Mouse (Mus musculus) layer of hippocampus, postnatal 25 days (tissue): ENCODE data around the gene Khsrp. TPM values are rescaled to one million over a fixed set of nuclear protein-coding genes. Genes with fewer than 3 reads are reported as not detected.
"Not testable (repeated sequence)": the region's sequence is repeated elsewhere in the genome, so short reads cannot be mapped to it uniquely, and the experiment has no call there.

Experiments used
- DNase-seq, 2 experiments: peaks; one replicate each; pipeline ENCODE4 v3.0.0; 2022; ENCODE audit warnings: mixed read lengths in 2 of 2, low spot score in 1 of 2; ENCODE audit errors: extremely low spot score in 1 of 2
- total RNA-seq, 2 experiments: library from RNA; stranded (reverse); gene quantifications; 2 replicates each; pipeline ENCODE4 v1.2.3; 2021

Khsrp gene
- total RNA-seq = 100 to 1,000 TPM; 113 to 117 TPM

- peak; percentile 40 to 45 for DNase-seq
Measured at GRCm38 (mm10) chr17:57030931-57031660, at the start of gene Khsrp. Khsrp (minus strand) TSS chr17:57031522.

DNA sequence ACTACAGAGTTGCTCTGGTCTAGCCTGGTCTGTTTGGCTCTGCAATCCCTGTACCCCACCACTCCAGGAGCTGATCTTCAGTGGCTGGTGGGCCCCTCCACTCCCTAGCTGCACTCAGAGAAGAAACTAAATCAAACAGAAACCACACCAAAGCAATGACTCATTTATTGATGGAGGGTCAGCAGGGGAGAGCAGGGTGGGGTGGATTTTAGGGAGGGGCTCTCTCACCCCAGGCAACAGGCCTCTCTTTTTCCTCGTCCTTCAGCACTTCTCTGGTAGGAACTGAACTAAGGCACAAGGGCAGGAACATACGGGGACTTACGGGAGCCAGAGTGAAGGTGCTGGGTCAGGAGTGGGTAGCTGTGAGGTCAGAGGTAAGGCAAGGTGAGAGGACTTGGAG is 48.6 kb upstream of the Khsrp start:
- no peak for DNase-seq

DNA sequence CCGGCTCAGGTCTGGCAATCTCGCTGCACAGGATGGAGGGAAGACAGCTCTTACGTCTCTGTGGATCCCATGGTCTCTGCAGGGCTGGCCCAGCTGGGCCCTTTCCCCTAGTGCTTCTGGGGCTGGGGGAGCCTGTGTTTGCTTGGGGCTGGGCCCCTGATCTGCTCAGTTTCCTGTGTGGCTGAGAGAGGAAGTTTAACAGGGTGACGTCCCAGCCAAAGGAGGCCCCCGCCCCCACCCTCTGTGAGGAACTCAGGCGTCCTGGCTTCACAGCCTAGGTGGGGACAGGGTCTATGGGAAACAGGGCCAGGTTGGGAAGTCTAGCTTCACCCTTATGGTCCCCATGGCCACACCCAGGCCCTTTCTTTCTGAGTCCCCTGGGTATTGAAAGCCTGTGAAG is 47.0 kb upstream of the Khsrp start, which contains the start of gene Dennd1c:
TSS of gene Dennd1c (minus strand) at position 179 of the 400 bp plus-strand sequence.
- DNase-seq = no peak

DNA sequence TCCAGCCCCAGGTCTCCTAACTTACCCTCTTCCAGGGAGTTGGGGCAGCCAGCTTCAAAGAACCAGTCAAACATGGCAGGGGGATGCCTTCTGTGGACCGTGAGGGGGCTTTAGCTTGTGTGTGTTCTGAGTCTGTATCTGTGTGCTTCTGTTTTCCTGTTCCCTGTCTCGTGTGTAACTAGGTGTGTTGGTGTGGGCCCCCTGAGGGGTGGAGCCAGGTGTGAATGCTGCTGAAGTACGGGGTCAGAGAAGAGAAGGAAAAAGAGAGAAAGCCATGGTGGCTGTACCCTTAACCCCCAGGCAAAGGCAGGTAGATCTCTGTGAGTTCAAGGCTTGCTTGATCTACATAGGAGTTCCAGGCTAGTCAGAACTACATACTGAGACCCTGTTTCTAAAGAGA is 45.6 kb upstream of the Khsrp start:
- no peak for DNase-seq

DNA sequence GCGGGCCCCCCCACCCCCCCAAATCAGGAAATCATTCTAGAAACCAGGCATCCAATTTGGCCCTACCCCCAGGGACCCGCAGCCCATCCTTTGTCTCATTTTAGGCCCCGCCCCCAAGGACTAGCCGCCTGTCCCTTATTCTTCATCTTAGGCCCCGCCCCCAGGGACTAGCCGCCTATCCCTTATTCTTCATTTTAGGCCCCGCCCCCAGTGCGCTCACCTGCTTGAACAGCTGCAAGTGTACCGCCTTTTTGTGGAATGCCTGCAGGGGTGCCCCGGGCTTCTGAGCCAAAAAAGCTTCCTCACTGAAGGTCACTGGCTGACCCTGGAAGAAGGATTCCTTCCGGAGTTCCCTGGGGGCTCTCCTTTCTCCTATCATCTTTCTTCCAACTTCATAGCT is 39.4 kb upstream of the Khsrp start:
- no peak for DNase-seq

DNA sequence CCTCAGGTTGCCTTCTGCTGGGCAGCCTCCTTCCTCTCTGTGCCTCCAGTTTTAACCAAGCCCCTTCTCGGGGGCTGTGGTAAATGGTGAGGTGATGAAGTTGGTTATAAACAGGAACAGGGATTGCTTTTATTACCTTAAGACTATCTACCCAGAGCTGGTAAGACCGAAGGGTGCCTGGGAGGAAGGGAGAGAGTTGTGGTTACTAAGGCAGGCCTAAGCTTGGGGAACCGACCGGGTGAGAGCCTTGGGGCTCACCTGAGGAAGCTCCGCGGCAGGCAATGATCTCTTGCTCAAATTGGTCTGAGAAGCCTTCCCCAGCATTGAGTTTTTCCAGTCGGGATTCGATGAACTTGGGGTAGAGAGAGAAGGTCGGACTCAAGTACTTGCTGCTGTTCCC is 39.0 kb upstream of the Khsrp start:
- DNase-seq = no peak

GRCm38 (mm10) chr17:57066908-57067307 is 35.6 kb upstream of the Khsrp start:
- no peak for DNase-seq

DNA sequence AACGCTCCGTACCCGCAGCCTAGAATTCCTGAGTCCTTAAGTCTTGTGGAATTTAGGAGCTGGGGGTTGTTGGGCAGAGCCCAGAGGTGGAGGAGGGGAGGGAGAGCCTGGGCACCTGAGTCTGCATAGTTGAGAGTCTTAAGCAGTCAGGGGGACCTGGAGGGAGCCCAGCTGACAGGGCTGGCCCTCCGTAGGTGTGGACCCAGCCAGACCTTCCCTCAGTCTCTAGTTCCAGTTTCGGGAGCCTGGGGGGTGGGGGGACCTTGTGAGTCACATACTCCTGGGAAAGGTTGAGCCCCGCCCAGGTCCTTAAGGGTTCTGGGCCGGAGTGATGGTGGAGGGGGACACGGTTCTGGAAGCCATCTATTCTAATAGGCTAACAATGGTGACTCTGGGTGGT is 31.7 kb upstream of the Khsrp start:
- no peak for DNase-seq

DNA sequence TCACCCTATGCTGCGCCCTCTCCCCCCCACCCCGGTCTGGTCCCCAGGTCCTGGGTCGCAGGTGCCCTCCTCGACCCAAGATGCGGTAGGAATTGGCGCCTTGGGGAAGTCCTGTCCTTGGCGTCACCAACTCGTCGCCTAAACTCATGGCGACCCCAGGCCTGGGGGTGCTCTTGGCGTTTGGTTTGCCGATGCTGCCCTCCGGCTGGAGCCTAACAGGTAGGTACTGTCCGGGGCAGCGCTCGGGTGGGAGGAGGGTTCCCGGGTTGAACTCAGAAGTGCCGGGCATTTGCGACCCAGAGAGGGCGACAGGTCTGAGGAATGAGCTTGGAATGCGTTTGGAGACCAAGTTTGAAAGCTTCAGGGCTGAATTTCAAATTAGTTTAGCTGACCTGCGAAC is 31.2 kb upstream of the Khsrp start:
- DNase-seq = no peak

DNA sequence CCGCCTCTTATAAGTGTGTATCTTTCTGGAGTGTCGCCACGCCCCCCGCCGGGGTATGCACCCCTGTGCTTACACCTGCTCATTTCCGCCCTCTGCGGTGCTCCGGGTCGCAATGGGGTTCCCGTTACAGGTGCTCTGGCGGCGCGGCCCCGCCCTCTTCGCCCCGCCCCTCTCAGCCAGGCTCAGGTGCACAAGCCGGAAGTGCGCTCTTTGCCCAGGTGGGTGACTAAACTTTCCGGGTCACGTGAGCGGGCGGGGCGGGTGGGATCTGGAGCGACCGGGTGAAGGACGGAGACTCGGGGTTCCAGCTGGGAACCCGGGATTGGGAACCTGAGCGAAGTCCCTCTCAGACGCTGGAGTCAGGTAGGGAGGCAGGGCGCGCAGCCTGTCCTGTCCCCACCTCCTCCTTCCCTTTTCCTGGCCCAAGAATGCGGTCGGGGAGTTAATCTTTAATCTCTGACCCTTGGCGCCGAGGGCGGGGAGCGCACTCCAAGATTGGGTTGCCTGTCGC is 30.7 kb upstream of the Khsrp start:
- no peak for DNase-seq

- DNase-seq = no peak
Measured at GRCm38 (mm10) chr17:57061069-57061468, 29.7 kb upstream of the Khsrp start.

DNA sequence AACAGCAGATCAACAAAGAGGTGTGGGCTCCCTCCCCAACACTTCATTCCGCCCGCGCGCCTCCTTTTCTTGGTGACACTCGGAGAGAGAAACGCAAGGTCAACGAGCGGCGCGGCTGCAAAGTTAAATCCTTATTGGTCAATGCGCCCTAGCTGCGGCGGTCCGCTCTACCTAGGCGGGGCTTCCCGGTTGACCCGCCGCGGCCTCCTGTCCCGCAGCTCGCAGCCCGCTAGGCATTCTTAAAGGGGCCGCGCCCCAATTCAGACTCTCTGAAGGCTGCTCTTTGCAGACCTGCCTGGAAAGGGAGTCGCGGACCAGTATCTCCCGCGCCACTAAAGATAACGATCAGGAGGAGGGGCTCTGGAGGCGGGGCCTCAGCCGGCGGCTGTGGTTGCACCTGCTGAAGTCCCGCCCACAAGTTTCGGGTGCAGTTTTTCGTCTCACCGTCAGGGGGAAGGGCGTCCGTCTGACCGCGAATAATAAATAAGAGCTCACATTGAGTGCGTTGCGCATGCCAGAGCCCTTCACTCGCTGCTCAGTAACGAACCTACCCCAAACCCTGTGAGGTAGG is 29.0 kb upstream of the Khsrp start:
- peak; percentile 87 to 93 for DNase-seq

DNA sequence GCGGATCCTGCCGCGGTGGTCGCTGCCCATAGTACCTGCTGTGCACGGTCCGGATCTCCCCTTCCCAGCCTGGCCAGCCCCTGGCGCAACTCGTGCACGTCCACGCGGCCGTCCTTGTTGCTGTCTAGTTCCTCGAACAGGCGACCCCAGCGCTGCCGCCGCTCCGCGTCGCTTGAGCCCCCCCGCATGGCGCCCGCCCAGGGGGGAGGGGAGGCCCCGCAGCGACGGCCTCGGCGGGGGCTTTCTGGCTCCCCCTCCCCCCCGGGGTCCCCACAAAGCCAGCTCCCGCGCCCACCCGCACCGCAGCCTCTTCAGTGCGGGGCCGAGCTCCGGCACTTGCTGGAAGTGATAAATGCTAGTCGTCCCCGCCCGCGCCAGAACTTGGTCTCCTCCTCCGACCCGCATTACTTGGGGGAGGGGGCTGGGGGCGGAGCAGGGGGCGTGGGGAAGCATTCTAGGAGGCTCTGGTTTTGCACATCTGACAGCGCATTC is 28.2 kb upstream of the Khsrp start, which contains the start of gene Slc25a23:
TSS of gene Slc25a23 (minus strand) at position 378 of the 492 bp plus-strand sequence.
- peak; percentile 68 to 76 for DNase-seq

- peak in 1 of 2 experiments; percentile 36 for DNase-seq
Measured at GRCm38 (mm10) chr17:57058891-57059485, 27.7 kb upstream of the Khsrp start, which contains the start of gene Crb3. Crb3 (plus strand) TSS chr17:57059105.

- no peak for DNase-seq
Measured at GRCm38 (mm10) chr17:57056246-57056645, 24.9 kb upstream of the Khsrp start.

GRCm38 (mm10) chr17:57051679-57052078 is 20.4 kb upstream of the Khsrp start:
- not testable (repeated sequence) for DNase-seq

DNA sequence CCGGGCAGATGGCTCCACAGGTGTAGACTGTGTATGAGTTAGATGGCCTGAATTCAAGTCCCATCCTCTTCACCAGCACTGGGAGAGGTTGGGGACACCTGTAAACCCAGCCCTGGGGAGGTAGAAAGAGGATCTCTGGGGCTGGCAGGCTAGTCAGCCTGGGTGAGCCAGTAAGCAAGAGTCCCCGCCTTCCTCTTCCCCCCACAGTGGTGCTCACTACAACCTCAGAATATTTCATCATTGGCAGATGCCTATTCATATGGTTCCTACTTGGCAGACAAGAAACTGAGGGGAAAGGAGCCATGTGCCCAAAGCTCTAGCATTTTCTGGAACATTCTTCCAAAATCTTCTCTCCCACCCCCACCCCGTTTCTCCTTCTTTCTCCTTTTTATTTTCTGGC is 17.5 kb upstream of the Khsrp start:
- DNase-seq = no peak

GRCm38 (mm10) chr17:57047406-57047805 is 16.1 kb upstream of the Khsrp start:
- no peak for DNase-seq

- no peak for DNase-seq
Measured at GRCm38 (mm10) chr17:57041554-57041953, 10.2 kb upstream of the Khsrp start, which contains the start of gene Slc25a41. Slc25a41 (minus strand) TSS chr17:57041654.

GRCm38 (mm10) chr17:57038978-57039377 is 7.7 kb upstream of the Khsrp start:
- DNase-seq = no peak

GRCm38 (mm10) chr17:57032854-57033253 is 1.5 kb upstream of the Khsrp start:
- no peak for DNase-seq
